Mouse (Mus musculus) heart, postnatal 0 days (tissue): ENCODE results near the gene Als2cr12.

ENCODE experiments used
- CTCF ChIP-seq: IDR thresholded peaks from 2 replicates; pipeline ENCODE4 v1.5.1; 2016; ENCODE audit warnings: antibody characterized with exemption, control low read depth, low read depth
- EP300 ChIP-seq: IDR thresholded peaks from 2 replicates; pipeline ENCODE4 v1.6.1; 2016; ENCODE audit warnings: antibody characterized with exemption, low read depth

DNA sequence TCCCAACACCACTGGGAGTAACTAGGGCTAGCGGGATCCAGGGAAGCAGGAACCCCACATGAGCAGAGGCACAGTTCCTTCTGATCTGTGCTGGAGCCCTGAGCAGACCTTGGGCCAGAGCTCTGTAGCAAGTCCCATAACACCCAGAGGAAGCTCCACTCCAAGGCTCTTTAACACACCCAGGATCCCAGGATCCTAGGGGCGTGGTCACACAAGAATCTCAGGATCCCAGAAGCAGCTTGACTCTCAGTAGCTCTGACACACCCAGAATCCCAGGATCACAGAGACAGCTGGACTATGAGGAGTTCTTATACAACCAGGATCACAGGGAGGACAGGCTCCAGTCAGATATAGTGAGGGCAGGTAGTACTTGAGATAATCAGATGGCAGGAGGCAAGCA lies 23.7 kb downstream of the Als2cr12 start:
- TF ChIP-seq CTCF: no peak
- no peak for TF ChIP-seq EP300
